Mouse (Mus musculus): Measurements from ENCODE around the gene Erc2. TPM values are rescaled to one million over a fixed set of nuclear protein-coding genes. Genes with fewer than 3 reads are reported as not detected.

Erc2 gene
- polyA plus RNA-seq, 1 experiment from 2014 or later = 83.8 TPM

DNA sequence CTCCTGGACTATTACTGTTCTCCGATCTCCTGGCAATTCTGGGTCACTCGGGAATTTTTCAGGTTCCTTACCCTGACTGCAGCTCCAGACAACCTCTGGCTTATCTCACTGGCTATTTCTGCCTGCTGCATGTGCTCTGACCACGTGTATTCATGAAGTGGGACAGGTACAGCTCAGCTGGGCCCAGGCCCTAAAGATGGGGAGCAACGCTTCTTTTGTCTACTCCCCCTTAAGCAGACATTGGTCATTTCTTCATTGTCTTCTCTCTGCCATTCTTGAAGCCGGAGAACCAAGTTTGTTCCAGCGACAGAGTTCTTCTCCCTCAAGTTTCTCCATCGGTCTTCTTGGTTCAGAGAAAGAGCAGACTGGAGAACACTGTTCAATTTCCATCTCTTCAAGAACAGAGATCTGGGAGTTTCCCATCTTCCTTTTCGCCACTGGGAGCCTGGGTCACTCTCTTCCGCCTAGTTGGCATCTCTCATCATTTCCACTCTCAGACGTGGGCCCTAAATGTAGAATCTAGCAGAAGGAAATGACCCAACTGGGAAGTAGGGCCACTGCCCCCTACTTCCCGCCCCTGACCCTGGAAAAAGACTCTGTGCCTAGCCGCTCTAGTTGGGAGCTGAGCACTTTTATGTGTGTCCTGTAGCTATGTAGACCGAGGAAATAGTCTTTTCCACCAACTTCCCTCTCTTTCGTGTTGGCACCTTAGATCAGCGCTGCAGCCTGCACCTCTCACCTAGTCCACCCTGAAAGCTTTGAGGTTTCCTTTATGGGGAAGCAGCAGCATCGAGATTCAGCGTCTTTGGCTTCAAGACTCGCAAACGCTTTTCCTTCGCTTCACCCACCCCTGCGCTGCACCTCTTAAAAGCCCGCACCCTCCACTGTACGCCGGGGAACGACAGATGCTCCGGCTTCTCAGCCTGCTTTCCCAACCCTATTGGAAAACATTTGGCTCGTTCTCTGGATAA is 886.3 kb downstream of the Erc2 start:
- Histone ChIP-seq H3K27ac (peak overlapping the region; percentile 71; the same call in 1 of the 2 replicates), H3K4me2 (replicated peaks) (peak overlapping the region; percentile 98), H3K9ac (peak overlapping the region; percentile 76), H3K27me3 (ENCODE audit: control insufficient read depth, insufficient read depth, low read length) (peaks cover 58% of the 10 kb centered on the region), H3K4me3 (replicated peaks; ENCODE audit: low read length) (peak overlapping the region; percentile 61), H3K4me1 (replicated peaks; ENCODE audit: control insufficient read depth, insufficient read depth, low read length) (peaks cover 32% of the 10 kb centered on the region), H3K36me3 (replicated peaks; ENCODE audit: control insufficient read depth, insufficient read depth) (no peaks in the 10 kb centered on the region), H3K9me3 (ENCODE audit: control insufficient read depth, low read length) (no peaks in the 10 kb centered on the region)
- WGBS = 9% methylated on average over 27 of the region's 27 CpGs
- DNase-seq (ENCODE audit: low spot score) (no peak), ATAC-seq (ENCODE audit: low FRiP score) (no peak)

DNA sequence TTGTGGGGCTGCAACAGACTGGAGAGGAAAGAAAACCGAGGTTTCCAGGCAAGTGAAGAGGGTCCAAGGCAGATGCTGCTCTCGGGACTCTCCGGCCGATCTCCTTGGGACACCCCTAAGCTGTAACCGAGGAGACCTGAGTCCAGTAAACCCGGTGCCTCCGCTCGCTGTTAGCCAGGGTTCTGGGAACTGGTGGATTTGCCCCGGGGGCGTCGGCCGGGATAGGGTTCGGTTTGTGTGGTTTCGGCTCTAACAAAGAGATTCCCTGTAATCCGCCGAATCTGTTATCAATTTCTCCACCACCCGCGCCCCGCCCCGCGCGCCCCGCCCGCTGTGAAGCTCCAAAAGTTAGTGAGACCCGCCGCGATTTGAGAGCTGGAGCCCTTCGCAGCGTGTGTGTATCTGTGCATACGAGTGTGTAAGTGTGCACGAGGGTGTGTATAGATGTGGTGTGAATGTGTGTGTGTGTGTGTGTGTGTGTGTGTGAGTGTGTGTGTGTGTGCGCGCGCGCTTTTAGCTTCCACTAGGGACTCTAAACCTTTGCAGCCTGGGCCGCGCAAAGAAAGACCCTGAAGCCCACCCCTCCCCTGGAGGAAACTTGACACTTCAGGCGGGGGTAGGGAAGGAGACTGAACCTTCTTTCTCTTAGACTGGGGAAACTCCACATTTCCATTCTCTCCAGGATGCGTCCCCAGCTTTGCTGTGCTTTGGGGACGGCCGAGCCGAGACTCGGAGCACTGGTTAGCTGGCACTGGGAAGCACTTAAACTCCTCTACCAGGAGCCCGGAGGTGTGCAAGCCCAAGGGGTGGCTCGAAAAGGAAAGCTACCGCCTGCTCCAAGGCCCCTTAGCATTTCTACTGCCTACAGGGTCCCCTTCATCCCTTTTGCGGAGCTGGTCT is 887.5 kb downstream of the Erc2 start:
- H3K36me3 ChIP-seq (replicated peaks; ENCODE audit: control insufficient read depth, insufficient read depth) = no peaks in the 10 kb centered on the region
- H3K4me3 ChIP-seq (replicated peaks; ENCODE audit: low read length) = peak overlapping the region; percentile 61
- no peaks in the 10 kb centered on the region for H3K9me3 ChIP-seq (ENCODE audit: control insufficient read depth, low read length)
- H3K27me3 ChIP-seq (ENCODE audit: control insufficient read depth, insufficient read depth, low read length) = peaks cover 57% of the 10 kb centered on the region
- peak overlapping the region; percentile 98 for H3K4me2 ChIP-seq (replicated peaks)
- peak overlapping the region; percentile 76 for H3K9ac ChIP-seq
- H3K4me1 ChIP-seq (replicated peaks; ENCODE audit: control insufficient read depth, insufficient read depth, low read length) = peaks cover 24% of the 10 kb centered on the region
- WGBS = under 1% methylated on average over 47 of the region's 47 CpGs
- peak; percentile 40 for DNase-seq (ENCODE audit: low spot score)
- no peak for ATAC-seq (ENCODE audit: low FRiP score)
- peak overlapping the region; percentile 71 for H3K27ac ChIP-seq

DNA sequence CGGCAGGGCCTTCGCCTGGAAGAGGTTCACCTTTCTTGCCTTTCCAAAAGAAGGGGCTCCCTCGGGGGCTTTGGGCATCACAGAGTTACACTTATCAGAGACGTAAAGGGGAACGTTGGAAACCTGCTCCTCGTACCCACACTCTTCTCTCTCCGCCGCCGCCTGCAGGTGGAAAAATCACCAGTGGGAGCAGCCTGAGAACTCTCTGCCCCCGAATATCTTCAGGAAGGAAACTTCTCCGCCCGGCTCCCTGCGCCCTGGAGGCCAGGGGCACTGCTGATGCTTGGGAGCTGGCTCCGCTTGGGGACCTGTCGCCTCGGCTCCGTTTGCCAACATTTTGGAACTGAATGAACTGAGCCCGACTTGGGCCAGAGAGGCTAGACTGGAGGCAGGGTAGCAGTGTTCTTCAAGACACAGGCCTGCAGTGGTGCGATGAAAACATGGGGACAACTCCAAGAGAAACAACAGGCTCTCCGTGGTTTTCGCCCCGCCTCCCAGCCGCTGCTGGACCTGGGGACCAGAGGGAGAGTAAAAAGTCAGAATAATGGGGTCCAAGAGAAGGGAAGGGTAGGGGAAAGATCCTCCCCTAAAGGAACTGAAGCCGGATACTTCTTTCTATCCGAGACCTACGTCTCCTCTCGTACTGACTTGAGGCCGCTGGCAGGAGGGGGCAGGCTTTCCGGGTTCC is 888.3 kb downstream of the Erc2 start:
- H3K27me3 ChIP-seq (ENCODE audit: control insufficient read depth, insufficient read depth, low read length) = peaks cover 57% of the 10 kb centered on the region

DNA sequence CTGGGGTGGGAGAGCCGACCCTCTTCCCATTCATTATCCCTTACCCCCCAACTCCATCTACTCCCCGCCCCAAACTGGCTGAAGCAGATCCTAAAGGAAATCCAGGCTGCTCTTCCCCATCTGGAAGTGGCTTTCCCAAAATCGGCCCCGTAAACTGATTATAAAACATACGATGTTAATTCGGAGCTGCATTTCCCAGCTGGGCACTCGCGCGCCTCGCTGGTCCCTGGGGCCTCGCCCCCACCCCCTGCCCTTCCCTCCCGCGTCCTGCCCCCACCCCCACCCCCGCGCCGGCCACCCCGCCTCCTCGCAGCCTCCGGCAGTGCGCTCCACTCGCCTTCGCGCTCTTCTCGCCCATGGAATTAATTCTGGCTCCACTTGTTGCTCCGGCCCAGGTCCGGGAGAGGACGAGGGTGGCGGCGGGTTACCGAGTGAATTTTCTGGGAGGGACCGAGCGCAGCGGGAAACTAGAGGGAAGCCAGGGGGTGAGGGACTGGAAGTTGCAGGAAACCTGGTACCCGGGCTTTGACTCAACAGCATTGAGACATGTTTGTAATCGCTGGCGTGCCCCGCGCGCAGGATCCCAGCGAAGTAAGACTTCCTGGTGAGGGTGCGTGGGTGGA is 888.9 kb downstream of the Erc2 start:
- Histone ChIP-seq H3K4me2 (replicated peaks) (peak overlapping the region; percentile 98), H3K36me3 (replicated peaks; ENCODE audit: control insufficient read depth, insufficient read depth) (no peaks in the 10 kb centered on the region), H3K4me1 (replicated peaks; ENCODE audit: control insufficient read depth, insufficient read depth, low read length) (peaks cover 22% of the 10 kb centered on the region), H3K27ac (peak overlapping the region; percentile 71), H3K27me3 (ENCODE audit: control insufficient read depth, insufficient read depth, low read length) (peaks cover 52% of the 10 kb centered on the region), H3K9ac (peak overlapping the region; percentile 76), H3K9me3 (ENCODE audit: control insufficient read depth, low read length) (no peaks in the 10 kb centered on the region), H3K4me3 (replicated peaks; ENCODE audit: low read length) (peak overlapping the region; percentile 61)
- WGBS = under 1% methylated on average over 41 of the region's 41 CpGs
- no peak for ATAC-seq (ENCODE audit: low FRiP score)
- DNase-seq (ENCODE audit: low spot score) = no peak

More for the DNA sequence above, 888.3 kb downstream of the Erc2 start:
- peak overlapping the region; percentile 61 for H3K4me3 ChIP-seq (replicated peaks; ENCODE audit: low read length)
- H3K9ac ChIP-seq = peak overlapping the region; percentile 76
- peak overlapping the region; percentile 71 for H3K27ac ChIP-seq
- H3K4me1 ChIP-seq (replicated peaks; ENCODE audit: control insufficient read depth, insufficient read depth, low read length) = peaks cover 22% of the 10 kb centered on the region
- no peaks in the 10 kb centered on the region for H3K36me3 ChIP-seq (replicated peaks; ENCODE audit: control insufficient read depth, insufficient read depth)
- ATAC-seq (ENCODE audit: low FRiP score) = no peak
- H3K9me3 ChIP-seq (ENCODE audit: control insufficient read depth, low read length) = no peaks in the 10 kb centered on the region
- DNase-seq (ENCODE audit: low spot score) = peak; percentile 48
- H3K4me2 ChIP-seq (replicated peaks) = peak overlapping the region; percentile 98
- WGBS = under 1% methylated on average over 29 of the region's 29 CpGs

DNA sequence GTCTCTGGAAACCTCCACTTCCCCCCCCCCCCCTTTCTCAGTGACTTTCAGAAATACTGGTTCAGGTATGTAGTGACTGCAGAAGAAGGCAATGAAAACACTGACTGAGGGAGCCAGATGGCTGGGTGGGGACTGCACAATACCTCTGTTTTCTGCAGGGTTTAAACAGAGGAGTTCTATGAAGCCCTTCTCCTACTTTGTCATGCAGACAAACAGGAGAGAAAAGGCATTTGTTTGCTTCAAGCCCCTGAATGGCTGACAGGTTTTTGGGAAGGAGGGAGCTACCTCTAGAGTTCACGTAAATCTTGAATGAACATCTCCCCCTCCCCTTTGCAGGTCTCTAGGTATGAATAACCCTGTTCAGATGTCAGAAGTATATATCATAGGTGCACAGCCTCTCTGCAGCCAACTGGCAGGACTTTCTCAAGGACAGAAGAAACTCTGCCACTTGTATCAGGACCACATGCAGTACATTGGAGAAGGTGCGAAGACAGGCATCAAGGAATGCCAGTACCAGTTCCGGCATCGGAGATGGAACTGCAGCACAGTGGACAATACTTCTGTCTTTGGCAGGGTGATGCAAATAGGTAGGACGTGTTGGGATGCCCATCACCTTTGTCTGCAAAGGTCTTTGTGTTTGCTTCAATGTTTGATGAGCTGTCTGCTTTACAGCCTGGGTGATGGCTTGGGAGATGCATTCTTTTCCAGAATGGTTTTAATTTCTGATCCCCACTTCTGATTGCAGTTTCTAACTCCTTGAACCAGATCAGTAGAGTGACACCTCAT is 890.8 kb downstream of the Erc2 start:
- no peaks in the 10 kb centered on the region for H3K9me3 ChIP-seq (ENCODE audit: control insufficient read depth, low read length)
- H3K4me1 ChIP-seq (replicated peaks; ENCODE audit: control insufficient read depth, insufficient read depth, low read length) = peaks cover 20% of the 10 kb centered on the region
- H3K27me3 ChIP-seq (ENCODE audit: control insufficient read depth, insufficient read depth, low read length) = peaks cover 37% of the 10 kb centered on the region
- peak overlapping the region; percentile 76 for H3K9ac ChIP-seq
- peak overlapping the region; percentile 98 for H3K4me2 ChIP-seq (replicated peaks)
- ATAC-seq (ENCODE audit: low FRiP score) = no peak
- no peaks in the 10 kb centered on the region for H3K36me3 ChIP-seq (replicated peaks; ENCODE audit: control insufficient read depth, insufficient read depth)
- 60% methylated on average over 5 of the region's 5 CpGs for WGBS
- DNase-seq (ENCODE audit: low spot score) = no peak
- peak overlapping the region; percentile 61 for H3K4me3 ChIP-seq (replicated peaks; ENCODE audit: low read length)
- H3K27ac ChIP-seq = 0 out of 2 replicates have a peak overlapping the region, but pooled peaks have one; percentile 46

DNA sequence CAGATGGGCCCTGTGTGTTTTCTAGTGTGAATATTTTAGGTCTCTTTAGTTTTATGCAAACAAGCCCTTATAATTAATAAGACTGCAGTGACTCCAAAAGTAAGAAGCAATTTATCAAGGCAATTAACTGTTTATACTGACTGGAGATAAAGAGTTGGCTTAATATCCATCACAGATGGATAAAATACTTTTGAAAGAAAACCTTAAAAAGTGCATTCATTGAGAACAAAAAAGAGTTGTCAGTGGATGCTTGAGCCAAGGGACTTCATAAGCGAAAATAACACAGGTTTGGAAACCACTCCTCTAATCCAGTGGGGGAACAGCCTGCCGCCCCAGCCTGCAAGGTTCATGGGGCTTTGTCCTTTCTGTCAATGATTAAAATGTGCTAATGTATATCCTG is 891.9 kb downstream of the Erc2 start:
- Histone ChIP-seq H3K36me3 (replicated peaks; ENCODE audit: control insufficient read depth, insufficient read depth) (no peaks in the 10 kb centered on the region), H3K4me2 (replicated peaks) (peak overlapping the region; percentile 98), H3K4me1 (replicated peaks; ENCODE audit: control insufficient read depth, insufficient read depth, low read length) (peaks cover 18% of the 10 kb centered on the region), H3K9ac (no peak overlapping the region), H3K4me3 (replicated peaks; ENCODE audit: low read length) (0 out of 2 replicates have a peak overlapping the region, but pooled peaks have one; percentile 61), H3K27me3 (ENCODE audit: control insufficient read depth, insufficient read depth, low read length) (peaks cover 29% of the 10 kb centered on the region), H3K27ac (no peak overlapping the region), H3K9me3 (ENCODE audit: control insufficient read depth, low read length) (no peaks in the 10 kb centered on the region)
- ATAC-seq (ENCODE audit: low FRiP score) = no peak
- 20% methylated on average over 2 of the region's 2 CpGs for WGBS
- no peak for DNase-seq (ENCODE audit: low spot score)

DNA sequence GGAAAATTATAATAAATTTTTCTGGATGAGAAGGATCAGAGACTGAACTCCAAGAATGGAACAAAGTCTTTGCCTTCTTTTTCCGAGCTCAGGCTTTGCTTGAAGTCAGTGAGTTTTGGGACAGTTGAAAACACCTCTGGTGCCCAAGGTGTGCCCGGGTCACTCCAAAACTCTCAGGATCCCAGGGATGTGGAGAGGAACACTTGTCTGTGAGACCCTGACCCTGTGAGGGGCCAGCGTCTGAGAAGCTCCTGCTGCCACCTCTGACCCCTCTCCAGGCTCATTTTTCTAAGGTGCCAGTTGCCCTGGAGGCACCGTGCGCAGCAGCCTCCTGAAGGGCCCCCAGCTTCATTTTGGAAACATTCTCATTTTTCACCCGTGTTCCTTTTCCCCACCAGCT is 893.1 kb downstream of the Erc2 start:
- H3K36me3 ChIP-seq (replicated peaks; ENCODE audit: control insufficient read depth, insufficient read depth) = no peaks in the 10 kb centered on the region
- ATAC-seq (ENCODE audit: low FRiP score) (no peak), DNase-seq (ENCODE audit: low spot score) (no peak)
- H3K4me3 ChIP-seq (replicated peaks; ENCODE audit: low read length) = no peak overlapping the region
- peak overlapping the region; percentile 98 for H3K4me2 ChIP-seq (replicated peaks)
- 35% methylated on average over 6 of the region's 6 CpGs for WGBS
- H3K9ac ChIP-seq = peak overlapping the region; percentile 5; the same call in 1 of the 2 replicates
- peaks cover 21% of the 10 kb centered on the region for H3K27me3 ChIP-seq (ENCODE audit: control insufficient read depth, insufficient read depth, low read length)
- H3K9me3 ChIP-seq (ENCODE audit: control insufficient read depth, low read length) = no peaks in the 10 kb centered on the region
- H3K4me1 ChIP-seq (replicated peaks; ENCODE audit: control insufficient read depth, insufficient read depth, low read length) = peaks cover 7% of the 10 kb centered on the region
- no peak overlapping the region; the same call in 1 of the 2 replicates for H3K27ac ChIP-seq
